Mouse (Mus musculus): ENCODE data around the gene Ccdc24. TPM values are rescaled to one million over a fixed set of nuclear protein-coding genes. Genes with fewer than 3 reads are reported as not detected.

Ccdc24 gene
- total and polyA plus RNA-seq, 3 experiments: 0.19 to 0.36 TPM; not detected in 1

- Histone ChIP-seq H3K4me1 (ENCODE audit: control insufficient read depth in 1 of 2, insufficient read depth in 2 of 2, low read length in 2 of 2) (no peaks in the 10 kb centered on the region), H3K36me3 (ENCODE audit: control insufficient read depth in 1 of 2, insufficient read depth in 2 of 2, low read length in 2 of 2) (no peaks in the 10 kb centered on the region), H3K9me3 (replicated peaks; ENCODE audit: insufficient read depth, low read length) (no peaks in the 10 kb centered on the region), H3K4me3 (ENCODE audit: control insufficient read depth in 1 of 2, insufficient read depth in 1 of 2, low read depth in 2 of 2, low read length in 2 of 2) (no peak overlapping the region), H3K27me3 (ENCODE audit: control insufficient read depth in 1 of 2, insufficient read depth in 2 of 2, low read length in 2 of 2) (peaks cover 0 to 1% of the 10 kb centered on the region in 2 experiments; a peak in 3 of 4 replicates), H3K27ac (ENCODE audit: control insufficient read depth, low read depth, low read length) (no peak overlapping the region), H3K9ac (ENCODE audit: control insufficient read depth, low read depth, low read length, poor library complexity, severe bottlenecking) (no peak overlapping the region), H3K79me2 (ENCODE audit: control insufficient read depth, insufficient read depth, low read length, poor library complexity) (no peaks in the 10 kb centered on the region)
- TF ChIP-seq USF2 (IDR thresholded peaks at IDR 0.05; ENCODE audit: borderline replicate concordance in 1 of 2, insufficient read depth in 1 of 2, low read depth in 1 of 2, low read length in 2 of 2): no peak
- TF ChIP-seq NELFE (IDR thresholded peaks at IDR 0.05; ENCODE audit: low read depth, low read length): no peak
- no peak for TF ChIP-seq TAL1 (IDR thresholded peaks at IDR 0.05; ENCODE audit: low read length)
- no peak for TF ChIP-seq ZMIZ1 (IDR thresholded peaks at IDR 0.05; ENCODE audit: low read depth, low read length)
- TF ChIP-seq MAZ (IDR thresholded peaks at IDR 0.05; ENCODE audit: low read depth, low read length): no peak
- no peak for TF ChIP-seq RCOR1 (IDR thresholded peaks at IDR 0.05; ENCODE audit: low read depth, low read length)
- TF ChIP-seq TCF12 (IDR thresholded peaks at IDR 0.05; ENCODE audit: low read depth, low read length): no peak
- TF ChIP-seq GATA1 (IDR thresholded peaks at IDR 0.05; ENCODE audit: low read depth, low read length): no peak
- no peak for DNase-seq (ENCODE audit: low read depth, low spot score)
Measured at GRCm38 (mm10) chr4:117816776-117817175, 55.6 kb downstream of the Ccdc24 start.

Other genes with a start within 250 kb of the Ccdc24 start
- 44.7 and 45.2 TPM in 2 replicates for gene Dmap1, start 190.3 kb downstream of the Ccdc24 start, total RNA-seq (2012; rRNA removed)
- gene Dmap1, start 190.3 kb downstream of the Ccdc24 start, polyA plus RNA-seq (2012; ENCODE audit: insufficient read depth in 1 of 2, insufficient read length in 2 of 2, low read depth in 1 of 2, low replicate concordance in 2 of 2, missing spikeins in 1 of 2): 10 to 100 TPM in 1 of 2 experiments, not detected in 1; 69.7 TPM
- gene Gm12845, start 148.1 kb downstream of the Ccdc24 start, total RNA-seq (2012; rRNA removed): not detected in 2 replicates
- not detected for gene Gm12845, start 148.1 kb downstream of the Ccdc24 start, polyA plus RNA-seq (2012; ENCODE audit: insufficient read depth in 1 of 2, insufficient read length in 2 of 2, low read depth in 1 of 2, low replicate concordance in 2 of 2, missing spikeins in 1 of 2)
- gene Klf17, start 106.9 kb downstream of the Ccdc24 start, total RNA-seq (2012; rRNA removed): not detected in 2 replicates
- gene Klf17, start 106.9 kb downstream of the Ccdc24 start, polyA plus RNA-seq (2012; ENCODE audit: insufficient read depth in 1 of 2, insufficient read length in 2 of 2, low read depth in 1 of 2, low replicate concordance in 2 of 2, missing spikeins in 1 of 2): not detected
- gene Slc6a9, start 38.1 kb downstream of the Ccdc24 start, total RNA-seq (2012; rRNA removed): 3.2 and 8.3 TPM in 2 replicates
- gene Slc6a9, start 38.1 kb downstream of the Ccdc24 start, polyA plus RNA-seq (2012; ENCODE audit: insufficient read depth in 1 of 2, insufficient read length in 2 of 2, low read depth in 1 of 2, low replicate concordance in 2 of 2, missing spikeins in 1 of 2): 10 to 100 TPM in 1 of 2 experiments, not detected in 1; 21.2 TPM
- 0.08 TPM in 1 of 2 replicates, not detected in the other for gene B4galt2, start 10.9 kb upstream of the Ccdc24 start, total RNA-seq (2012; rRNA removed)
- gene B4galt2, start 10.9 kb upstream of the Ccdc24 start, polyA plus RNA-seq (2012; ENCODE audit: insufficient read depth in 1 of 2, insufficient read length in 2 of 2, low read depth in 1 of 2, low replicate concordance in 2 of 2, missing spikeins in 1 of 2): under 1 TPM in 1 of 2 experiments, not detected in 1; 0.19 TPM
- 227 and 286 TPM in 2 replicates for gene Atp6v0b, start 14.8 kb upstream of the Ccdc24 start, total RNA-seq (2012; rRNA removed)
- gene Atp6v0b, start 14.8 kb upstream of the Ccdc24 start, polyA plus RNA-seq (2012; ENCODE audit: insufficient read depth in 1 of 2, insufficient read length in 2 of 2, low read depth in 1 of 2, low replicate concordance in 2 of 2, missing spikeins in 1 of 2): 100 to 1,000 TPM in 1 of 2 experiments, not detected in 1; 343 TPM
- gene Dph2, start 19.5 kb upstream of the Ccdc24 start, total RNA-seq (2012; rRNA removed): 24.7 and 27.2 TPM in 2 replicates
- gene Dph2, start 19.5 kb upstream of the Ccdc24 start, polyA plus RNA-seq (2012; ENCODE audit: insufficient read depth in 1 of 2, insufficient read length in 2 of 2, low read depth in 1 of 2, low replicate concordance in 2 of 2, missing spikeins in 1 of 2): 10 to 100 TPM in 1 of 2 experiments, not detected in 1; 25.2 TPM
- gene Ipo13, start 42.4 kb upstream of the Ccdc24 start, total RNA-seq (2012; rRNA removed): 38.1 and 39.5 TPM in 2 replicates
- 10 to 100 TPM in 1 of 2 experiments, not detected in 1; 88.0 TPM for gene Ipo13, start 42.4 kb upstream of the Ccdc24 start, polyA plus RNA-seq (2012; ENCODE audit: insufficient read depth in 1 of 2, insufficient read length in 2 of 2, low read depth in 1 of 2, low replicate concordance in 2 of 2, missing spikeins in 1 of 2)
- gene Artn, start 57.2 kb upstream of the Ccdc24 start, total RNA-seq (2012; rRNA removed): 0.08 TPM in 1 of 2 replicates, not detected in the other
- under 1 TPM in 1 of 2 experiments, not detected in 1; 0.21 TPM for gene Artn, start 57.2 kb upstream of the Ccdc24 start, polyA plus RNA-seq (2012; ENCODE audit: insufficient read depth in 1 of 2, insufficient read length in 2 of 2, low read depth in 1 of 2, low replicate concordance in 2 of 2, missing spikeins in 1 of 2)

Data from MEL (cell line).